Mouse (Mus musculus): ENCODE measurements at regions not wholly inside any gene's neighbourhood (a gene's known extent, or its start where the extent isn't known, plus 50 kb on each side); places are given as distances from the start of the nearest gene placed in this dataset.

DNA sequence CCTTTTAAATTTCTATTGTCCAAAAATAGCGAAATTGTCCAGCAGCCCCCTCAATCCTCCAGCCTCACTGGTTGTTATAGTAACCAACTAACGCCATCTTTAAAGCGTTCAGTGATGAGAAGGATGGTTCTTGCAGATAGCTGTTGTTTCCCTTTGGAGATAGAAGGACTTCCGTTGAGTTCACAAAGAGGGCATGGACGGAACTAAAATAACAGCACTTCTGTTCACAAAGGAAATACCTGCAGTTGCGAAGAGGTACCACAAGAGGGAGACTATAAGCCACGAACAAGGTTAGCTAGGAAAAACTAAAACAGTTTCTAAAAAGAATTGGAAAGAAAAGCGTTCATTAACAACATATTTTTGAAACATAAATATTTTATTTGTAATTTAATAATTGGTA is 338.1 kb downstream of the Rapgef2 start:
- Histone ChIP-seq H3K4me3 (ENCODE audit: control insufficient read depth, insufficient read depth, low read length) (no peak overlapping the region), H3K36me3 (ENCODE audit: control insufficient read depth, insufficient read depth, low read length) (no peaks in the 10 kb centered on the region), H3K27ac (ENCODE audit: control insufficient read depth, insufficient read depth, low read length) (no peak overlapping the region), H3K27me3 (ENCODE audit: control insufficient read depth, insufficient read depth, low read length) (no peaks in the 10 kb centered on the region), H3K4me1 (replicated peaks; ENCODE audit: control insufficient read depth, insufficient read depth, low read length) (no peaks in the 10 kb centered on the region)
- 18% methylated on average over 8 of the region's 8 CpGs for WGBS
- TF ChIP-seq POLR2A (IDR thresholded peaks at IDR 0.05; ENCODE audit: control insufficient read depth, extremely low read depth, insufficient read depth, low read length, poor library complexity) (no peak), CTCF (IDR thresholded peaks at IDR 0.05; ENCODE audit: borderline replicate concordance, control insufficient read depth, extremely low read depth, insufficient read depth, low read length, poor library complexity) (no peak)
- peak; percentile 65 for DNase-seq

DNA sequence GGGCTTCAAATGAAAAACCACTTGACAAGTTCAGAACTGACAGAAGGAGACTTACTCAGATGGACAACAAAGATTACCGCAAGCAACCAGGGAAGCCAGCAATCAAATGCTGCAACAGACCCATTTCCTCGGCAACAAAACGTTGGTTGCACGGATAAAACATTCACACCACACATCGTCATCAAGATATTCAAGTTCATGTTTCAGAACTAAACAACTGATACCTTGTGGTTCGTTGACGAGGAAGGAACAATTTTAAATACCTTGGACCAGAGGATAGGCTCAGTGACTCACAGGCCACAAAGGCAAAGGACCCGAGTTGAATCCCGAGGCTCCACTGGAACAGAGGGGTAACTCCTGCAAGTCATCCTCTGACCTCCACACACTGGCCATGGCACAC is 339.1 kb downstream of the Rapgef2 start:
- H3K36me3 ChIP-seq (ENCODE audit: control insufficient read depth, insufficient read depth, low read length): no peaks in the 10 kb centered on the region
- no peak overlapping the region for H3K27ac ChIP-seq (ENCODE audit: control insufficient read depth, insufficient read depth, low read length)
- H3K27me3 ChIP-seq (ENCODE audit: control insufficient read depth, insufficient read depth, low read length): no peaks in the 10 kb centered on the region
- TF ChIP-seq CTCF (IDR thresholded peaks at IDR 0.05; ENCODE audit: borderline replicate concordance, control insufficient read depth, extremely low read depth, insufficient read depth, low read length, poor library complexity) (no peak), POLR2A (IDR thresholded peaks at IDR 0.05; ENCODE audit: control insufficient read depth, extremely low read depth, insufficient read depth, low read length, poor library complexity) (no peak)
- H3K4me3 ChIP-seq (ENCODE audit: control insufficient read depth, insufficient read depth, low read length): no peak overlapping the region
- 35% methylated on average over 9 of the region's 9 CpGs for WGBS
- DNase-seq: no peak
- no peaks in the 10 kb centered on the region for H3K4me1 ChIP-seq (replicated peaks; ENCODE audit: control insufficient read depth, insufficient read depth, low read length)

GRCm38 (mm10) chr3:78944185-78944584 is 342.1 kb downstream of the Rapgef2 start:
- TF ChIP-seq POLR2A (IDR thresholded peaks at IDR 0.05; ENCODE audit: control insufficient read depth, extremely low read depth, insufficient read depth, low read length, poor library complexity): no peak
- TF ChIP-seq CTCF (IDR thresholded peaks at IDR 0.05; ENCODE audit: borderline replicate concordance, control insufficient read depth, extremely low read depth, insufficient read depth, low read length, poor library complexity): no peak
- H3K27me3 ChIP-seq (ENCODE audit: control insufficient read depth, insufficient read depth, low read length): no peaks in the 10 kb centered on the region
- 14% methylated on average over 8 of the region's 8 CpGs for WGBS
- no peak overlapping the region for H3K4me3 ChIP-seq (ENCODE audit: control insufficient read depth, insufficient read depth, low read length)
- no peak for DNase-seq
- no peaks in the 10 kb centered on the region for H3K4me1 ChIP-seq (replicated peaks; ENCODE audit: control insufficient read depth, insufficient read depth, low read length)
- no peaks in the 10 kb centered on the region for H3K36me3 ChIP-seq (ENCODE audit: control insufficient read depth, insufficient read depth, low read length)
- H3K27ac ChIP-seq (ENCODE audit: control insufficient read depth, insufficient read depth, low read length): no peak overlapping the region

DNA sequence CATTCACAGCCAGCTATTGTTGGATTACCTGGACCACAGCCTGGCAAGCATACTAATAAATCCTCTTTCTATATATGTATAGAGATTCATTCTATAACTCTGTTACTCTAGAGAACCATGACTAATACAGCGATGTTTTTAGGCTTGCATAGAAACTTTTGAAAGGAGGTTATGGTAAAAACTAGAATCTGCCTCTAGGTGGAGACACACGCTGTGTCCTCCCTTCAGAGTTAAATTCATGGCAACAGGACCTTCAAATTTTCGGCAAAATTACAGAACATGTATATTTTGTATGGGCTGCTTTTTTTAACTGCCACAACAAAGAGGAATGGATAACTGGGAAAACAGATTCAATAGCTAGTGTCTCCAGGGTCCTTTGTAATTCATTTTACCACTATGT is 353.3 kb downstream of the Rapgef2 start:
- Histone ChIP-seq H3K27ac (ENCODE audit: control insufficient read depth, insufficient read depth, low read length) (no peak overlapping the region), H3K27me3 (ENCODE audit: control insufficient read depth, insufficient read depth, low read length) (no peaks in the 10 kb centered on the region), H3K36me3 (ENCODE audit: control insufficient read depth, insufficient read depth, low read length) (no peaks in the 10 kb centered on the region), H3K4me1 (replicated peaks; ENCODE audit: control insufficient read depth, insufficient read depth, low read length) (no peaks in the 10 kb centered on the region), H3K4me3 (ENCODE audit: control insufficient read depth, insufficient read depth, low read length) (no peak overlapping the region)
- WGBS: 64% methylated on average over 3 of the region's 3 CpGs
- no peak for TF ChIP-seq CTCF (IDR thresholded peaks at IDR 0.05; ENCODE audit: borderline replicate concordance, control insufficient read depth, extremely low read depth, insufficient read depth, low read length, poor library complexity)
- TF ChIP-seq POLR2A (IDR thresholded peaks at IDR 0.05; ENCODE audit: control insufficient read depth, extremely low read depth, insufficient read depth, low read length, poor library complexity): no peak
- no peak for DNase-seq

GRCm38 (mm10) chr3:78919850-78920249 is 366.5 kb downstream of the Rapgef2 start:
- no peaks in the 10 kb centered on the region for H3K36me3 ChIP-seq (ENCODE audit: control insufficient read depth, insufficient read depth, low read length)
- TF ChIP-seq CTCF (IDR thresholded peaks at IDR 0.05; ENCODE audit: borderline replicate concordance, control insufficient read depth, extremely low read depth, insufficient read depth, low read length, poor library complexity) (no peak), POLR2A (IDR thresholded peaks at IDR 0.05; ENCODE audit: control insufficient read depth, extremely low read depth, insufficient read depth, low read length, poor library complexity) (no peak)
- H3K27ac ChIP-seq (ENCODE audit: control insufficient read depth, insufficient read depth, low read length): no peak overlapping the region
- 0 out of 2 replicates have a peak, but pooled peaks cover 2% of the 10 kb centered on the region for H3K4me1 ChIP-seq (replicated peaks; ENCODE audit: control insufficient read depth, insufficient read depth, low read length)
- no peaks in the 10 kb centered on the region for H3K27me3 ChIP-seq (ENCODE audit: control insufficient read depth, insufficient read depth, low read length)
- no peak overlapping the region for H3K4me3 ChIP-seq (ENCODE audit: control insufficient read depth, insufficient read depth, low read length)
- DNase-seq: no peak
- WGBS: 61% methylated on average over 6 of the region's 6 CpGs

DNA sequence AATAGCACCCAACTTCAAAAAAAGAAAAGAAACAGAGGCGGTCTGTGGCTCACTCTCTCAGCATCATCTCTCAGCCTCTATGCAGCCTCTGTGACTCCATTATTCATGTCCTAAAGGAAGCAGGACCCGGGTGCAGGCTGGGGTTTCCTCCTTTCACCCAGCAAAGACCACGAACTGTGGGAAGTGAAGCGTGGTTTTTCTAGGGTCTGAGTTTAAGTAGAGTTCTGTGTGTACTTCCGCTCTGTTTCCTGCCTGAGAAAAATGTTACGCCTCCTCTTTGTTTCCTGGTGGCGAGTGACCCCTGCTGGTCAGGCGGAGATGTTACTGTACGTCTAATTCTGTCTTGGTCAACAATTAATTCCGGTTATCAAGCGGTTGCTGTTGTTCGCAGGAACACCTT is 366.9 kb downstream of the Rapgef2 start:
- peak; percentile 84 for DNase-seq
- H3K27me3 ChIP-seq (ENCODE audit: control insufficient read depth, insufficient read depth, low read length): no peaks in the 10 kb centered on the region
- H3K27ac ChIP-seq (ENCODE audit: control insufficient read depth, insufficient read depth, low read length): no peak overlapping the region; the same call in 1 of the 2 replicates
- H3K36me3 ChIP-seq (ENCODE audit: control insufficient read depth, insufficient read depth, low read length): no peaks in the 10 kb centered on the region
- 0 out of 2 replicates have a peak, but pooled peaks cover 2% of the 10 kb centered on the region for H3K4me1 ChIP-seq (replicated peaks; ENCODE audit: control insufficient read depth, insufficient read depth, low read length)
- 4% methylated on average over 12 of the region's 12 CpGs for WGBS
- H3K4me3 ChIP-seq (ENCODE audit: control insufficient read depth, insufficient read depth, low read length): peak overlapping the region; percentile 33; the same call in 1 of the 2 replicates
- TF ChIP-seq CTCF (IDR thresholded peaks at IDR 0.05; ENCODE audit: borderline replicate concordance, control insufficient read depth, extremely low read depth, insufficient read depth, low read length, poor library complexity): no peak
- no peak for TF ChIP-seq POLR2A (IDR thresholded peaks at IDR 0.05; ENCODE audit: control insufficient read depth, extremely low read depth, insufficient read depth, low read length, poor library complexity)
